Mouse (Mus musculus) embryonic facial prominence, embryonic 10.5 days (tissue): Measurements from ENCODE around the gene 4931440F15Rik. TPM values are rescaled to one million over a fixed set of nuclear protein-coding genes. Genes with fewer than 3 reads are reported as not detected.
A peak's percentile ranks its signal among the peaks of the same experiment; 100 is the strongest.
"Not testable (repeated sequence)": the region's sequence is repeated elsewhere in the genome, so short reads cannot be mapped to it uniquely, and the experiment has no call there.

Source experiments
- DNase-seq: peaks from one replicate; pipeline ENCODE4 v3.0.0-alpha.2; 2017; ENCODE audit warnings: low spot score
- H3K27ac ChIP-seq: fragments of 300-500 bp; sonication (generic); replicated peaks from 2 replicates; pipeline ENCODE4 v1.5.1; 2016; ENCODE audit warnings: mild to moderate bottlenecking
- H3K27me3 ChIP-seq: fragments of 300-500 bp; sonication (generic); replicated peaks from 2 replicates; pipeline ENCODE4 v1.6.1; 2016; ENCODE audit warnings: low read depth, mild to moderate bottlenecking; ENCODE audit not compliant: poor library complexity, severe bottlenecking
- H3K36me3 ChIP-seq: fragments of 300-500 bp; sonication (generic); replicated peaks from 2 replicates; pipeline ENCODE4 v1.6.1; 2016; ENCODE audit warnings: mild to moderate bottlenecking, moderate library complexity
- H3K4me1 ChIP-seq: fragments of 300-500 bp; sonication (generic); 2 replicates; pipeline ENCODE4 v1.6.1; 2016
- H3K4me3 ChIP-seq: fragments of 300-500 bp; sonication (generic); 2 replicates; pipeline ENCODE4 v1.5.1; 2016; ENCODE audit warnings: mild to moderate bottlenecking, moderate library complexity
- H3K9me3 ChIP-seq: fragments of 300-500 bp; sonication (generic); 2 replicates; pipeline ENCODE4 v1.6.1; 2016; ENCODE audit warnings: mild to moderate bottlenecking
- WGBS: fragments of 180-500 bp; shearing (Covaris S2); methylation state at CpG from one replicate; pipeline ENCODE4 v1.1.7; 2016; 5-methylcytosine and 5-hydroxymethylcytosine counted together
- polyA plus RNA-seq: library from polyadenylated mRNA; unstranded; fragments of >200 nt; fragmentation: Nextera tagmentation; extraction: Ambion mirVana; gene quantifications from 2 replicates; pipeline ENCODE4 v1.2.1, GENCODE M21; 2016

4931440F15Rik gene
- 0.15 TPM in 2 replicates for polyA plus RNA-seq

- H3K9me3 ChIP-seq, H3K4me1 ChIP-seq, H3K27ac ChIP-seq, H3K36me3 ChIP-seq: not testable (repeated sequence)
- 42% methylated on average over 21 of the region's 21 CpGs for WGBS
- peaks cover 40% of the 10 kb centered on the region for H3K27me3 ChIP-seq
- DNase-seq: peak; percentile 16
- peak within 1 kb of the TSS; percentile 46 for H3K4me3 ChIP-seq
Observed at GRCm38 (mm10) chr11:29825271-29825718, at the start of gene 4931440F15Rik. 4931440F15Rik (minus strand) TSS chr11:29825668.

- DNase-seq, H3K27ac ChIP-seq, H3K4me1 ChIP-seq, H3K27me3 ChIP-seq, H3K4me3 ChIP-seq, H3K36me3 ChIP-seq, H3K9me3 ChIP-seq: not testable (repeated sequence)
- WGBS: 95% methylated on average over 1 of the region's 1 CpGs
Observed at GRCm38 (mm10) chr11:29874781-29875180, 49.3 kb upstream of the 4931440F15Rik start.

DNA sequence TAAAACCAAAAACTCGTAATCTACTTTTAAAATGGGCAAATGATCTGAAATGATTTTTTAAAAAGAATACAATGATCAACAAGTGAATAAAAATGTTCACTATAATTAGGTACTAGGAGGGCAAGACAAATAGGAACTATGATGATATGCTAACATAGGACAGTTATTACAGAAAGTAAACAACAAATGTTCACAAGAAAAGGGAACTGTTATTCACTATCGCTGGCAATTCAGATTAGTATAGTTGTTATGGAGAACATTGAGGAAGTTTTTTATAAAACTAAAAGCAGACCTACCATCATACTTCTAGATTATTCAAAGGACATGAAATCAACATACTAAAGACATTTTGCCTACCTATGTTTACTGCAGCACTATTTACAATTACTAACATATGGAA is 44.7 kb upstream of the 4931440F15Rik start:
- Histone ChIP-seq H3K9me3 (no peaks in the 10 kb centered on the region), H3K36me3 (no peaks in the 10 kb centered on the region), H3K27me3 (no peaks in the 10 kb centered on the region), H3K4me3 (no peak overlapping the region), H3K4me1 (no peaks in the 10 kb centered on the region), H3K27ac (no peak overlapping the region)
- no peak for DNase-seq
- 88% methylated on average over 2 of the region's 2 CpGs for WGBS

DNA sequence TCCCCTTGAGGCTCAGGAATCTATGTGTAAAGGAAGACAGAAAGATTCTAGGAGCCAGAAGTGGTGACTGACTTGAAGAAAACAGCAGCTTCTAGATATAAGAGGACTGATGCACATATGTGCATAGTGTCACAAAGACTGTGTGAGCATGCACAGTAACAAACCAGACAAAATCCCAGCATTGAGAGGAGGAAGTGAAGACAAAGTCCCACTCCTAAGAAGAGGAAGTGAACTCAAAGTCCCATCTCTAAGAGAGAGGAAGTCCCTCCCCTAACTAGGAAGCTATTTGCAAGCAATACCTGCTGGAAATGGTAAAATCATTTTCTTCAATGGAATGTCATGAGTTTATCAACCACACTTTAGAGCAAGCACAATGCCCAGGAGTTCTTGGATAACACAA is 38.8 kb upstream of the 4931440F15Rik start:
- no peak overlapping the region for H3K4me3 ChIP-seq
- H3K27me3 ChIP-seq: no peaks in the 10 kb centered on the region
- DNase-seq: no peak
- H3K9me3 ChIP-seq: no peaks in the 10 kb centered on the region
- no peak overlapping the region for H3K27ac ChIP-seq
- no peaks in the 10 kb centered on the region for H3K36me3 ChIP-seq
- no peaks in the 10 kb centered on the region for H3K4me1 ChIP-seq

DNA sequence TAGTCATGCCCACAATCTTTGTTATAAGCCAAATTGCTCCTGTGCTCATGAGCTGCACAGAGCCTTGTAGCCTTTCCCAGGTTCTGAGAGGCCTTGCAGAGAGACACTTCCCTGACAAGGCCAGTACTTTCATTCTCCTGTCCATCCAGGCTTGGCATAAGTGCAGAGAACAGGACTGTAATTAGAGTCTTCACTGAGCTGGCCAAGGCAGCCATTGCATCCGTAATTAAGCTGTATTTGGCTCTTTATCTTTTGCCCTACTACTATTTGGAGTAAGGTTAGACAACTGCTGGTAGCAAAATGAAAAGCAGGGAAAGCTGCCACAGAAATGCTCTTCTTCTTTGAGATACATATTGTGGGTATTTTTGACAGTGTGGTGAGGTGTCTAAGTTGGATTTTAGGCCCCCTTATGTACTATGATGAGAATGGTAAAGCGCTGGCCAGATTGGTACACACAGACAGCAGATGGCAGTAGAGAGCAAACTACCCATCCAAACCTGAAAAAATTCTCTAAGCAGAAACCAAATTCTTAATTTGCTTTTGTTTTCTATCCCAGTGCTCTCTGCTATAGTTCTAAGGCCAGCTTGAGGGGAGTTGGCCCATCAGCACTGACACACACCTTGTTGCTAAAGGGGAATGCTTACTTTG is 36.4 kb upstream of the 4931440F15Rik start:
- Histone ChIP-seq H3K27me3 (no peaks in the 10 kb centered on the region), H3K27ac (no peak overlapping the region), H3K9me3 (no peaks in the 10 kb centered on the region), H3K36me3 (no peaks in the 10 kb centered on the region), H3K4me1 (no peaks in the 10 kb centered on the region), H3K4me3 (no peak overlapping the region)
- WGBS: 44% methylated on average over 2 of the region's 2 CpGs
- DNase-seq: peak; percentile 27

DNA sequence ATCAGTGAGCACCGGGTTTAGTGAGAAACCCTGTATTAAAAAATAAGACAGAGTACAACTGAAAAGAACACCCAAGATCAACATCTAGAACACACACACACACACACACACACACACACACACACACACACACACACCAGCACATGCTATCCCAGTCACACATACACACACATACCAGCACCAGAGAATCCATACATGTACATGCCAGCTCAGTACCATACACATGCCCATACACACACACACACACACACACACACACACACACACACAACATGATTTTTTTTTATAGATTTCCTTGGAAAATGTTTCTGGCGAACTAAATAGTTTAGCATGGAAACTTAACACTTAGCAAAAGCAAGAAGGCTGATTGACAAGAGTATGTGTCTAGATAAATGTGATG is 35.6 kb upstream of the 4931440F15Rik start:
- no peaks in the 10 kb centered on the region for H3K27me3 ChIP-seq
- DNase-seq: no peak
- H3K4me3 ChIP-seq: no peak overlapping the region
- 84% methylated on average over 2 of the region's 2 CpGs for WGBS
- no peaks in the 10 kb centered on the region for H3K4me1 ChIP-seq
- H3K36me3 ChIP-seq: no peaks in the 10 kb centered on the region
- no peaks in the 10 kb centered on the region for H3K9me3 ChIP-seq
- no peak overlapping the region for H3K27ac ChIP-seq

DNA sequence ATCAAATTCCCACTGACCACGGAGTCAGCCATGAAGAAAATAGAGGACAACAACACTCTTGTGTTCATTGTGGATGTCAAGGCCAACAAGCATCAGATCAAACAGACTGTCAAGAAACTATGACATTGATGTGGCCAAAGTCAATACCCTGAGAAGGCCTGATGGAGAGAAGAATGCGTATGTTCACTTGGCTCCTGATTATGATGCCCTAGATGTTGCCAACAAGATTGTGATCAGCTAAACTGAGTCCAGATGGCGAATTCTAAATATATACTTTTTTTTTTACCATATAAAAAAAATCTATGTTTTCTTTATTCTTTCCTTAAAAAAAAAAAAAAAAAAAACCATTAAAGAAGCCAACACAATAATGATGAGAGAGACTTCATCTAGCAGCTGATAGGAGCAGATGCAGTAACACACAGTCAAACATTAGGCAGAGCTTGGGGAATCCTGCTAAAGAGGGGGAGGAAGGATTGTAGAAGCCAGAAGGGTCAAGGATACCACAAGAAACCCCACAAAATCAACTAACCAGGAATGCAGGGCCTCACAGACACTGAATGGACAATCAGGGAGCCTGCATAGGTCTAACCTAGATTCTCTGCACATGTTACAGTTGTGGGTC is 15.2 kb upstream of the 4931440F15Rik start:
- no peaks in the 10 kb centered on the region for H3K36me3 ChIP-seq
- no peak overlapping the region for H3K27ac ChIP-seq
- WGBS: 89% methylated on average over 3 of the region's 3 CpGs
- no peaks in the 10 kb centered on the region for H3K9me3 ChIP-seq
- no peak for DNase-seq
- no peak overlapping the region for H3K4me3 ChIP-seq
- H3K4me1 ChIP-seq: no peaks in the 10 kb centered on the region
- H3K27me3 ChIP-seq: no peaks in the 10 kb centered on the region

GRCm38 (mm10) chr11:29839781-29840180 is 14.3 kb upstream of the 4931440F15Rik start:
- 78% methylated on average over 3 of the region's 3 CpGs for WGBS
- H3K4me3 ChIP-seq: no peak overlapping the region
- DNase-seq: no peak
- H3K4me1 ChIP-seq: no peaks in the 10 kb centered on the region
- no peaks in the 10 kb centered on the region for H3K27me3 ChIP-seq
- H3K27ac ChIP-seq: no peak overlapping the region
- H3K36me3 ChIP-seq: no peaks in the 10 kb centered on the region
- H3K9me3 ChIP-seq: no peaks in the 10 kb centered on the region

- no peak overlapping the region for H3K4me3 ChIP-seq
- no peaks in the 10 kb centered on the region for H3K27me3 ChIP-seq
- H3K4me1 ChIP-seq: no peaks in the 10 kb centered on the region
- H3K27ac ChIP-seq: no peak overlapping the region
- no peaks in the 10 kb centered on the region for H3K36me3 ChIP-seq
- no peaks in the 10 kb centered on the region for H3K9me3 ChIP-seq
- DNase-seq: no peak
Observed at GRCm38 (mm10) chr11:29837066-29837465, 11.6 kb upstream of the 4931440F15Rik start.

DNA sequence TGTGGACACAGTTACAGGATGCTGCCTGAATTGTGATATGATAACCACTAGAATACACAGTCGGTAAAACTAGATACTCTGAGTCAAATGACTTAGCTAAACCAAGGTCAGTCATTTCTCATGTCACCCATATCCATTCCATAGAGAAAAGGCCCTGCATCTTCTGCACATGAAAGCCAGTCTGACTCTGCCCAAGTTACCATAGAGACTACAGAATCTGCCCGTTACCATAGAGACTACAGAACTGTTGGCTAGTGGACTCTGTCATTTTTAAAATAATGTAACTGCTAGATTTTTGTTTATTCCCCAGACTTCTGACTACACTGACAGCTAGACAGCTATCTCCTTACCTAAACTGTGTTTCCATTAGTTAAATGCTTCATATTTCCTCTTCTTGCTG is 2.3 kb upstream of the 4931440F15Rik start:
- H3K27ac ChIP-seq: no peak overlapping the region
- H3K27me3 ChIP-seq: peaks cover 40% of the 10 kb centered on the region
- H3K4me3 ChIP-seq: no peak overlapping the region
- H3K4me1 ChIP-seq: peaks cover 13% of the 10 kb centered on the region; the same call in 1 of the 2 replicates
- H3K9me3 ChIP-seq: no peaks in the 10 kb centered on the region
- H3K36me3 ChIP-seq: no peaks in the 10 kb centered on the region
- WGBS: 85% methylated on average over 2 of the region's 2 CpGs
- DNase-seq: no peak

- no peaks in the 10 kb centered on the region for H3K36me3 ChIP-seq
- 85% methylated on average over 1 of the region's 1 CpGs for WGBS
- H3K27ac ChIP-seq: no peak overlapping the region
Observed at GRCm38 (mm10) chr11:29826001-29826400, 533 bp upstream of the 4931440F15Rik start.

GRCm38 (mm10) chr11:29824474-29825270 is 796 bp downstream of the 4931440F15Rik start:
- 19% methylated on average over 62 of the region's 62 CpGs for WGBS
- H3K4me3 ChIP-seq: peak overlapping the region; percentile 46

More at GRCm38 (mm10) chr11:29826001-29826400, 533 bp upstream of the 4931440F15Rik start:
- no peak for DNase-seq
- H3K4me1 ChIP-seq: peaks cover 10% of the 10 kb centered on the region; the same call in 1 of the 2 replicates
- no peak overlapping the region for H3K4me3 ChIP-seq
- peaks cover 40% of the 10 kb centered on the region for H3K27me3 ChIP-seq
- H3K9me3 ChIP-seq: no peaks in the 10 kb centered on the region

More at GRCm38 (mm10) chr11:29824474-29825270, 796 bp downstream of the 4931440F15Rik start:
- H3K9me3 ChIP-seq, H3K4me1 ChIP-seq, H3K27ac ChIP-seq, H3K36me3 ChIP-seq: not testable (repeated sequence)
- peak; percentile 22 for DNase-seq
- peaks cover 40% of the 10 kb centered on the region for H3K27me3 ChIP-seq
